In the genomic region with DNA sequence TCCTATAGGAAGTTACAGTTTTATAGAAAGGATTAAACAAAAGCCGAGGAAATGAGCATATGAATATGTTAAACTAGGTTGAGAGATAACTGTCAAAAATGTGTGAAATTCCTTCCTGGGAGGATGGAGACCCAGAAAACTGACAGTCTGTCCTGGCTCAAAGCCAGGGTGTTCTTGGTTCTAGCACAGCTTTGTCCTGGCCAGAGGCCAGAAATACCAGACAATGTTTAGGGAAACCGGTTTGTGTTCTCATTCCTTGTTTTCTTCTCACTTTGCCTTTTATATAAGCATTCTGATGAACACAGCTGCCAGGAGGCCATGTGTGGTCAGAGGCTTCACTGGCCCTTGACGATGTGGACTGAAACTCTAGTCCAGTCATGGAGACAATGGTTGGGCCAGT, we compare ENCODE assay signal across 9 mouse cellular contexts.
DNase-seq lines count a peak whose midpoint lies in the region; ATAC-seq lines count a peak whose summit lies in the region.
"Had no signal": no experiment of that assay in that cellular context is flagged by ENCODE, and none has a peak within 500 bp of the region (broad histone marks: within the 10 kb centered on the region; RNA-seq: fewer than 3 reads in every experiment).

No protein-coding gene starts in this region.

- peak overlapping the region; percentile 35 for H3K4me3 ChIP-seq in megakaryocyte, embryonic 14.5 days (replicated peaks)
- H3K4me3 ChIP-seq: limb, embryonic 15.5 days had no signal

- ATAC-seq in cerebellum, adult (ENCODE audit: insufficient number of reproducible peaks, low FRiP score, low TSS enrichment): no peak
- ATAC-seq in megakaryocyte, adult 5-6 weeks (ENCODE audit: poor library complexity, severe bottlenecking): no peak

- intact Hi-C loops in gastrocnemius, postnatal 36 days (cut with DNase I): no loop called here

- peaks cover 43% of the 10 kb centered on the region for H3K36me3 ChIP-seq in megakaryocyte, embryonic 14.5 days (replicated peaks; ENCODE audit: low read length)
- H3K36me3 ChIP-seq: limb, embryonic 15.5 days had no signal

- 0 out of 2 replicates have a peak, but pooled peaks cover 3% of the 10 kb centered on the region for H3K9me3 ChIP-seq in megakaryocyte, embryonic 14.5 days
- H3K9me3 ChIP-seq: limb, embryonic 15.5 days had no signal

- peaks cover 92% of the 10 kb centered on the region for H3K4me1 ChIP-seq in megakaryocyte, embryonic 14.5 days

- H3K27me3 ChIP-seq in megakaryocyte, embryonic 14.5 days (replicated peaks): no peaks in the 10 kb centered on the region
- H3K27me3 ChIP-seq: limb, embryonic 15.5 days had no signal

- DNase-seq in cerebellum, adult 11 months: peak; percentile 17
- peak; percentile 69 for DNase-seq in kidney, postnatal 25 days
- DNase-seq in lung, postnatal 36 days: peak; percentile 61
- DNase-seq in gastrocnemius, postnatal 36 days: no peak
- no peak for DNase-seq in spleen, postnatal 36 days (ENCODE audit: low spot score in 2 of 2)

Comparison
In these comparisons a context has a peak if more than half of its experiments do, and no peak if none do; other contexts are left out.
1. DNase-seq: peak in cerebellum, adult 11 months (single experiment), kidney, postnatal 25 days (2 of 2) and lung, postnatal 36 days (single experiment); none in gastrocnemius, postnatal 36 days (0 of 2) and spleen, postnatal 36 days (0 of 2).